Mouse (Mus musculus) olfactory bulb, adult 2 months (tissue): ENCODE results near the gene Caap1. TPM values are rescaled to one million over a fixed set of nuclear protein-coding genes. Genes with fewer than 3 reads are reported as not detected.

ENCODE experiments used
- H3K27ac ChIP-seq: fragments of 200-500 bp; 2 replicates; pipeline ENCODE4 v1.5.1; 2012; ENCODE audit warnings: low read depth, low read length; ENCODE audit not compliant: insufficient read depth
- H3K4me1 ChIP-seq: fragments of 200-500 bp; 2 replicates; pipeline ENCODE4 v1.6.1; 2012; ENCODE audit warnings: low read length; ENCODE audit not compliant: control insufficient read depth, insufficient read depth
- H3K4me3 ChIP-seq: fragments of 200-500 bp; 2 replicates; pipeline ENCODE4 v1.5.1; 2012; ENCODE audit warnings: mild to moderate bottlenecking, low read depth, low read length, moderate library complexity; ENCODE audit not compliant: insufficient read depth
- CTCF ChIP-seq: fragments of 200-500 bp; IDR thresholded peaks from 2 replicates; pipeline ENCODE4 v1.5.1; 2012; ENCODE audit warnings: low read depth, mild to moderate bottlenecking, low read length, moderate library complexity; ENCODE audit not compliant: insufficient read depth
- POLR2A ChIP-seq: fragments of 200-500 bp; IDR thresholded peaks from 2 replicates; pipeline ENCODE4 v1.6.1; 2012; ENCODE audit warnings: mild to moderate bottlenecking, low read depth, low read length, moderate library complexity; ENCODE audit not compliant: insufficient read depth
- WGBS: fragments of 180-500 bp; shearing (Covaris S2); methylation state at CpG from one replicate; pipeline ENCODE4 v1.1.7; 2018; 5-methylcytosine and 5-hydroxymethylcytosine counted together
- polyA plus RNA-seq: library from polyadenylated mRNA; stranded (reverse); fragments of >200 nt; gene quantifications from 2 replicates; pipeline ENCODE4 v1.2.4, GENCODE M21; 2012; ENCODE audit warnings: low replicate concordance; ENCODE audit not compliant: missing spikeins, insufficient read depth, insufficient read length

Caap1 gene
- polyA plus RNA-seq, 1 experiment, result not detected

DNA sequence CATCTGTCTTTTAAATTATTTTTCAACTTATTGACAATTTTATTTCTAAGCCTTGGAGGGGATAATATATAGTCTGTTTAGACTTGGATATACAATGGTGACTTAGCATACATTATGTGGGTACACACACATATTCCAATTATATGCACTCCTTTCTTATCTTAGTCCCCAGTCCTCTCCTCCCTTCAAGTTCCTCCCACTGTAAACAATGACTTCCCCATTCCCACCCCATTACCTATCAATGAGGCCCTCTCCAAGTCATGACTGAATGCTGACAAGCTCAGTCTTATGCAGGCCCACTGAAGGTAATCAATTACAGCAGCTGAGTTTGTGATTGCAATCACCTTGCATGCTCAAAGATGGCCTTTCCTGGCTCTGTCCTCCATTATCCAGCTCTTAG lies 7.7 kb upstream of the Caap1 start:
- Histone ChIP-seq H3K27ac (no peak overlapping the region), H3K4me1 (no peaks in the 10 kb centered on the region), H3K4me3 (no peak overlapping the region)
- no peak for TF ChIP-seq CTCF

DNA sequence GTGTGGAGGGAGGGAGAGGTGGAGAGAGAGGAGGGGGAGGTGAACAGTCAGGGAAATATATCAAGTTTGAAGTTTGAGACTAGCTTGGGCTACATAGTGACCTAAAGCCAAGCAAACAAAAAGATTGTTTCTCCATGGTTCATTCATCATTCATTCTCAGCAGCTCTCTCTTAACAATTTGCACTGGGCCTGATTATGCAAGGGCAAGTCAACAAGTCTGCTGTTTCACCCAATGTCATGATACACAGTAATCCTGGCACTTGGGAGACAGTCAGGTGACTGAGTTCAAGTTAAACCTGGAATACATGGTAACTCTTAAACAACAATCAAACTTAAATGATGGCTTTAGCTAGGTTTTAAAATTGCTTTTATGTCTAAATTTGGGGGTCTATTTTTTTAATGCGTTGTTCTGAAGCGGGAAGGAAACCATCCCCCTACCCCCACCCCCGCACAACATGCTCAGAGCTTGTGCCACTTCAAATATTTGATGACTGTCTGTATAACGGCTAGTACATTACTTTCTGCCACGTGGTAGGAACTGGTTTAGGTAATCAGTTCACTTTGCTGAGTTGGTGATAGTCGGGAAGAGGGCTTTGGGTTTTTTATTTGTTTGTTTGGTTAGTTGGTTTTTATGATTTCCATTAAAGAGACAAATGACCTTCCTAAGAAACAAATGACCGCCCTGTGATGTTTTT lies 5.5 kb upstream of the Caap1 start:
- no peaks in the 10 kb centered on the region for H3K4me1 ChIP-seq
- H3K27ac ChIP-seq, result no peak overlapping the region
- WGBS, result 79% methylated on average over 7 of the region's 7 CpGs
- TF ChIP-seq POLR2A, result no peak
- no peak for TF ChIP-seq CTCF
- no peak overlapping the region for H3K4me3 ChIP-seq

DNA sequence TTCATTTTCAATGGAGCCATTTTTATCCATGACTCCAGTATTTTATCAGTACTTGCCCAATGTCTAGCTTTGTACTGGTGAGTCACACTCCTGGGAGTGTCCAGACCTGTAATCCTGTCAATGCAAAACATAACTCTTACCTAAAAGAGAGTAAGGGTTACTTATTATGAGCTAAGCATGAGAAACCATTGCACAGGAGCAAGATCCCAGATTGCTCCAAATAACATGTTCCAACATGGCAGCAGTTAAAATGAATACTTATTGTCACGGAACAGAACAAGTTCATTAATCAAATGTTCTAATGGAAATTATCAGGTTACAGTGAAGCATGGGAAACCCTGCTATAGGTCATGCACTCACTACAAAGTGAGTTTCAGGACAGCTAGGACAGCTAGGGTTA lies 3.7 kb upstream of the Caap1 start:
- WGBS, result 87% methylated on average over 1 of the region's 1 CpGs
- TF ChIP-seq CTCF (no peak), POLR2A (no peak)
- Histone ChIP-seq H3K4me3 (no peak overlapping the region), H3K4me1 (no peaks in the 10 kb centered on the region), H3K27ac (no peak overlapping the region)

GRCm38 (mm10) chr4:94559266-94559665 lies 2.7 kb upstream of the Caap1 start:
- no peak overlapping the region for H3K4me3 ChIP-seq
- H3K27ac ChIP-seq, result no peak overlapping the region
- WGBS, result 46% methylated on average over 2 of the region's 2 CpGs
- peaks cover 2% of the 10 kb centered on the region; the same call in 1 of the 2 replicates for H3K4me1 ChIP-seq
- TF ChIP-seq CTCF, result no peak
- TF ChIP-seq POLR2A, result no peak

DNA sequence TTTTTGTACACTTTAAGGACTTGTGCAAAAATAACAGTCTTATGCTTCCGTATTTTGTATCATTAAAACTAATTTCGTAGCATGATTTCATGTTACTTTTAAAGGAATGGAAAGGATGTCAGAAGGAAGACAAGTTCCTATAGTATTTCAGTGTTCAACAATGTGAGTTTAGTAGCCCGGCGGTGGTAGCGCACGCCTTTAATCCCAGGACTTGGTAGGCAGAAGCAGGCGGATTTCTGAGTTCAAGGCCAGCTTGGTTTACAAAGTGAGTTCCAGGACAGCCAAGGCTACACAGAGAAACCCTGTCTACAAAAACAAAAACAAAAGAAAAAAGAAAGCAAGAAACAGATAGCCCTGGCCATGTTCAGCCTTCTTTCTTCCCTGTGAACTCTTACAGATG lies 549 bp upstream of the Caap1 start:
- TF ChIP-seq POLR2A (no peak), CTCF (no peak)
- Histone ChIP-seq H3K4me1 (peaks cover 2% of the 10 kb centered on the region; the same call in 1 of the 2 replicates), H3K4me3 (no peak overlapping the region), H3K27ac (no peak overlapping the region)
- WGBS, result 67% methylated on average over 7 of the region's 7 CpGs

DNA sequence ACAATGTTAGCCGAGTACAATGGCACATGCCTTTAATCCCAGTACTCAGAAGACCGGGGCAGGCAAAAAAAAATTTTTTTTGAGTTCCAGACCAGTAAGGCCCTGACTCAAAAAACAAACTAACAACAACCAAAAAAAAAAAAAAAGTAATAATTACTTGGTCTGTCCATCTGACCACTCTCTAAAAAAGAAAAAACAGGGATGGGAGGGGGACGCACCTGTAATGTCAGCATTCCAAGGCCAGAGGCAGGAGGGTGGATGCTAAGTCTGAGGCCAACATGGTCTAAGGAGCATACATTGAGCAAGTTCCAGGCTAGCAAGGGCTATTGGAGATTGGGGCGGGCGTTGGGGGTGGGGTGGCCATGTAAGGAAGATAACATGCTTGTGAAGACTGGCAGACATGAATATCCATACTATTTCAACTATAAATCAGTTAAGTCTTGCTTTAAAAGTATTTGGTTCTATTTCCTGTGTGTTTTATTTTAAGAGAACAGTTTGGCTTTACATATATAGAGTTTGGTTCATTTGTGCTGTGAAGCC lies 1.6 kb downstream of the Caap1 start:
- H3K4me3 ChIP-seq, result no peak overlapping the region
- TF ChIP-seq POLR2A, result no peak
- no peak for TF ChIP-seq CTCF
- no peak overlapping the region for H3K27ac ChIP-seq
- H3K4me1 ChIP-seq, result peaks cover 2% of the 10 kb centered on the region; the same call in 1 of the 2 replicates
- 87% methylated on average over 5 of the region's 5 CpGs for WGBS

GRCm38 (mm10) chr4:94544321-94544720 lies 12.3 kb downstream of the Caap1 start:
- TF ChIP-seq CTCF (no peak), POLR2A (no peak)
- H3K4me3 ChIP-seq, result no peak overlapping the region
- WGBS, result 23% methylated on average over 7 of the region's 7 CpGs

DNA sequence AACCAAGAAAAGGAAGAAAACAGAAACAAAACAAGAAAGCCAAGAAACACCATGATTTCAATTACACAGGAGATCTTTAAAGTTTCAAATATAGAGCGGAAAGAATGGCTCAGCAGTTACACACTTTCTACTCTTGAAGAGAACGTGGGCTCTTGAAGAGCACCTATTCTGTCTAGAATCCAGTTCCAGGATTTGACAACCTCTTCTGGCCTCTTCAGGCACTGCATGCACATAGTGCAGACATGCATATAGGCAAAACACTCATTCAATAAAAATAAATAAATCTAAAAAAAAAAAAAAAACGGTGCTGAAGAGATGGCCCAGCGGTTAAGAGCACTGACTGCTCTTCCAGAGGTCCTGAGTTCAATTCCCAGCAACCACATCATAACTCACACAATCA lies 13.6 kb downstream of the Caap1 start:
- no peak for TF ChIP-seq CTCF
- TF ChIP-seq POLR2A, result no peak
- WGBS, result 92% methylated on average over 4 of the region's 4 CpGs
- Histone ChIP-seq H3K27ac (no peak overlapping the region), H3K4me3 (no peak overlapping the region), H3K4me1 (no peaks in the 10 kb centered on the region)

More at GRCm38 (mm10) chr4:94544321-94544720, 12.3 kb downstream of the Caap1 start:
- Histone ChIP-seq H3K27ac (no peak overlapping the region), H3K4me1 (no peaks in the 10 kb centered on the region)

DNA sequence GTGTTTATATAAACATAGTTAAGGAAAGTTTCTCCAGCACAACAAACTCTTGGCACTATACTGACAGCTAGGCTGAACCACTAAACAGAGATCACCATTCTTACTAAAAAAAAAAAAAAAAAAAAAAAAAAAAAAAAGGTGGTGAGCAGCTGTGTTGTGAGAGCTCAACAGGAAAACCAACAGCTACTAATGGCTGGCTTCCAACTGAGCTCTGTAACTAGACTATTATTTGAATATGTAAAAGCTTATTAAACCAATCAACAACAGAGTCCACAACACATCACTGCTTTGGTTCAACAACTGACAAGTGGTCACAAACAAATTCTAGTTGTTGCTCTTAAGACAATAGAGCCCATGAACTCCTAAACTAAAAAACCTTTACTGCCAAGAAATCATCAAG lies 23.4 kb downstream of the Caap1 start:
- no peaks in the 10 kb centered on the region; the same call in 1 of the 2 replicates for H3K4me1 ChIP-seq
- no peak for TF ChIP-seq CTCF
- no peak for TF ChIP-seq POLR2A
- H3K4me3 ChIP-seq, result no peak overlapping the region

DNA sequence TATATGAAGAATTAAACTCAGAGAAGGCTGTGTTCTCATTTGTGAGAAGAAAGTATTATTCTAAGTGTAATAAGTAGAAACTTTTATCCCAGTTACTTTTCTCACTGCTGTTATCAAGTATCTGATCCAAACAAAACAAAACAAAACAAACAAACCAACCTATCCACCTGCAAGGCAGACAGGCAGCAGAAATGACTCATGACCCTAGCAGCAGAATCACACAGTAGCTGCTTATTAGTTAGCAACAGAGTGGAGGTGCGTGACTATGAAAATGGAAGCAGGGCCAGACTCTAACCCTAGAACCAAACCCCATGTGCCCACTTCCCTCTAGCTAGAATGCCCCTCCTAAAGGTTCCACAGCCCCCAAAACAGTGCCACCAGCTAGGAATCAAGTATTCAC lies 27.1 kb downstream of the Caap1 start:
- TF ChIP-seq POLR2A (no peak), CTCF (no peak)
- H3K4me1 ChIP-seq, result no peaks in the 10 kb centered on the region; the same call in 1 of the 2 replicates
- H3K4me3 ChIP-seq, result no peak overlapping the region
- no peak overlapping the region for H3K27ac ChIP-seq
- 53% methylated on average over 1 of the region's 1 CpGs for WGBS

More for the DNA sequence above, 23.4 kb downstream of the Caap1 start:
- H3K27ac ChIP-seq, result no peak overlapping the region
